Mouse (Mus musculus) G1E-ER4 (cell line): ENCODE data around the gene Cstl1. TPM values are rescaled to one million over a fixed set of nuclear protein-coding genes. Genes with fewer than 3 reads are reported as not detected.

ENCODE experiments used
- GATA1 ChIP-seq: IDR thresholded peaks from one replicate; pipeline ENCODE4 v1.8.0; 2012; ENCODE audit warnings: low read length, inconsistent platforms
- polyA plus RNA-seq: library from polyadenylated mRNA; stranded (reverse); fragments of >175 nt; gene quantifications from 2 replicates; pipeline ENCODE4 v1.2.3, GENCODE M21; 2012

The Cstl1 gene
- polyA plus RNA-seq = not detected in 2 replicates

- TF ChIP-seq GATA1 = no peak
Observed at GRCm38 (mm10) chr2:148750058-148750457, at the start of gene Cstl1. Cstl1 (plus strand) TSS chr2:148750358.

GRCm38 (mm10) chr2:148706409-148707201 is 43.6 kb upstream of the Cstl1 start:
- TF ChIP-seq GATA1 = no peak

- TF ChIP-seq GATA1 = no peak
Observed at GRCm38 (mm10) chr2:148707202-148707530, 43.0 kb upstream of the Cstl1 start.

DNA sequence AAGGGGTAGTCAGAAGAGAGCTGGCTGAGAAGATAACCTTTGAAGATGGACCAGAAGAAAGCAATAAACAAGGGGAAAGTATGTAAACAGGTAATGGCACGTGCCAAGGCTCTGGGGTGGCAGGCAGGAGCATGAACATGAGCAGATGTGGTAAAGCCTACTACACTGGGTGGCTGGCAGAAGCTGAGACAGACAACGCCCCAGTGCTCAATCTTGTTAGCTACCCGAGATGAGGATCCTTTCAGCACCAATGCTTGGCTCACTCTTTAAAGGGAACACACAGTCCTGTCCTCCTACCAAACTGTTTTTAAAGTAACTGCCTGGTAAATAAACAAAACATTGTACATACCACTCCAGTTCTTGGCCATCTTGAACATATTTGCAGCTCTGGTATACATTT is 37.8 kb upstream of the Cstl1 start:
- TF ChIP-seq GATA1 = no peak

DNA sequence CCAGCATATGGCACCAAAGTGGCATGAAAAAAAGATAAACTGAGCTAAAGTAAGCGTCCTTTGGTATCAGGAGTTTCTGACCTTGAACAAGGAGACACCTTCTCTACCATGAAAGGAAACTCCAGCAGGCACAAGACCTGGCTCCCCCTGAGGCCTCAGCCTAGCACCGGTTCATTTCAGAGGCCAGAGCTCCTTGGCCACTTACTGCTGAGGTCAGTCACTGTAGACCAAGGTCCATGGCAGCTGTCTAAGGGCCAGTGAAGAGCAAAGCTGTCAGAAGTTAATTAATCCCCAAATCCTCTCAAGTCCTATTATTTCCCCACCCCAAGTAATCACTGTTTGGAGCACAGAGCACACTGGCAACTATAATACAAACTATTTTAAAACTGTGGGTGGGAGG is 33.1 kb upstream of the Cstl1 start:
- TF ChIP-seq GATA1 = no peak

DNA sequence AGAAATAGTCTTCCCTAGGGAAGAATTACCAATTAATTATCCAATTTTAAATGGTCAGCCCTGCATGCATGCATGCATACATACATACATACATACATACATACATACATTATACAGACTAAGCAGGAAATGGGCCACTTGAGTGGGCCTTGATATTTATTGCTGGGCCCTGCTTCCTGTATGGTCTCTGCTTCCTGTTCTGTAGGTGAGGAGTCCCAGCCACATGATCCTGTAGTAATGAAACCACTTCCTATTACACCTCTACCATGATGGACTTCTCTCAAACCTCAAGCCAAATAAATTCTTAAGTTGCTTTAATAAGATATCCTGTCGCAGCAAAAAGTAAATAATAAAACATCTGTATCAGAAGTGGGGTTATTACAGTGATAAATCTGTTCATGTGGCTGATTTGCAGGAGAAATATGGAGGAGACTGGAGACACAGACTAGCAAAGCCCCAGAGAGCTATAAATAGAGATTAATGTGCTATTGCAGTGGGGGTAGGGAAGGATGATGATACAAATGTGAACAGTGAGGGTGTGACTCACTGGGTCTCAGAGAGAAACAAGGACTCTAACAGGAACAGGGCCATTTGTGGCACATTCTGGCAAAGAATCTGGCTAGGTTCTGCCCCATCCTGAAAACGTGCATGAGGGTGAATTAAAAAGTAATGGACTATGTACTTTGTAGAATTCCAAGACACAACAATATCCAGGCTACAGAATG is 30.7 kb upstream of the Cstl1 start:
- no peak for TF ChIP-seq GATA1

DNA sequence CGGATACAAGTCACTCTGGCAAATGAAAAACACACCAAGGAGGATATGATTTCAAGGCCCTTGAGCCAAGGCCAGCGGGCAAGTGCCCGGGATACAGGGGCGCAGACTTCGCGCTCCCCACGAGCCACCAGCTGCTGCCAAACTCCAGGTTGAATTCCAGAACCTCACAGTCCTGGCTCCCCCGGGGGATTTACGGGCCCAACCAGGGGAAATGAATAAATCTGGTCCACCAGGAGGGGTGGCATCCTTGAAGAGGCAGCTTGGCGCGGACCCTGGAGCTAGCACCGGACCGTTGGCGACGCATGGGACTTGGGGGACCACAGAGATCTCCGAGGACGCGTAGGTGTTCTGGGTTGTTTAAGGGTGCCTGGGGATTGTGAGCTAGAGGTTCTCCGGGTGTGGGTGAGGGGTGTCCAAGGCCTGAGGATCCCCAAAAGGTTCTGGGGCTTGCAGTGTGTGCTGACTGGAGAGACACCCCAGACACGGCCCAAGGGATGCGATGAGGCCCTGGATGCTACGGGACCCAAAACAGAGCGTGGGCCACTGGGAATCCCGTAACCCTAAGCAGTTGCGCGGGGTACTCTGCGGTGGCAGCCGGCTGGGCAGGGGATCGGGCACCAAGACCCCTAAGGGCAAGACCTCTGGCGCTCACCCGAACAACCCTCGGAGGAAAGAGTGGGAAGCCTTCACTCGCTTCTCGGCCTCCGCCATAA is 18.4 kb upstream of the Cstl1 start:
- TF ChIP-seq GATA1 = no peak

DNA sequence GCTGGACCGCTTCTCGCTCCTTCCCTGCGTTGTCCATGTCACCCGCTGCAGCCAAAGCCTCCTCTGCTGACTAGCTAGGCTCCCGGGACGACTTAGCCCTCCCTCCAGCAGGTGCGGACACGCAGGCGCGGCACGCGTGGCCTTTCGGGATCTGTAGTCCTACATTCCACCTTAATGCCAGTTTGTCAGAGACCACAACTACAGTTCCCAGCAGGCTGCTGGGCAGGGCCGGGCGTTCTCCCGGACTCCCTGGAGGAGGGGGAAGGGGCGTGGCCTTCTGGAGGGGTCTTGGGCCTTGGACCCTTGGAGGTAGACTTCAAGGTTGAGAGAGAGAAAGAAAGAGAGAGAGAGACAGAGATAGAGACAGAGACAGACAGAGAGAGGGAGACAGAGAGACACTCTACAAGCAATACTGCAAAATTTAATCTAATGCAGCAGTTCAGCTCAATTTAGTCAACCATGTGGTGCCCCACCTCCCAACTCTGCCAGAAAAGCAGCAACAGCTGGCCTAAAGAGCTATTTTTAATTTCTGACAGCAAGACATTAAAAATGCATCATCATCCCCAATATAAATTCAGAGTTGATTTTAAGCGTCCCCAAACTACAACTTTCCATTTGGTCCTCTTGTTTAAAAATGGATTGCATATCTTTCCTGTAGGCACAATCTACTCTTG is 17.7 kb upstream of the Cstl1 start, which contains the start of gene Napb:
Gene Napb, minus strand, starts transcription at position 141 of the 674 bp plus-strand sequence.
- no peak for TF ChIP-seq GATA1

- TF ChIP-seq GATA1 = no peak
Observed at GRCm38 (mm10) chr2:148743001-148743400, 7.2 kb upstream of the Cstl1 start.

GRCm38 (mm10) chr2:148743846-148744407 is 6.2 kb upstream of the Cstl1 start:
- no peak for TF ChIP-seq GATA1

- TF ChIP-seq GATA1 = no peak
Observed at GRCm38 (mm10) chr2:148751893-148752813, 2.0 kb downstream of the Cstl1 start.

GRCm38 (mm10) chr2:148754310-148754846 is 4.2 kb downstream of the Cstl1 start:
- no peak for TF ChIP-seq GATA1

DNA sequence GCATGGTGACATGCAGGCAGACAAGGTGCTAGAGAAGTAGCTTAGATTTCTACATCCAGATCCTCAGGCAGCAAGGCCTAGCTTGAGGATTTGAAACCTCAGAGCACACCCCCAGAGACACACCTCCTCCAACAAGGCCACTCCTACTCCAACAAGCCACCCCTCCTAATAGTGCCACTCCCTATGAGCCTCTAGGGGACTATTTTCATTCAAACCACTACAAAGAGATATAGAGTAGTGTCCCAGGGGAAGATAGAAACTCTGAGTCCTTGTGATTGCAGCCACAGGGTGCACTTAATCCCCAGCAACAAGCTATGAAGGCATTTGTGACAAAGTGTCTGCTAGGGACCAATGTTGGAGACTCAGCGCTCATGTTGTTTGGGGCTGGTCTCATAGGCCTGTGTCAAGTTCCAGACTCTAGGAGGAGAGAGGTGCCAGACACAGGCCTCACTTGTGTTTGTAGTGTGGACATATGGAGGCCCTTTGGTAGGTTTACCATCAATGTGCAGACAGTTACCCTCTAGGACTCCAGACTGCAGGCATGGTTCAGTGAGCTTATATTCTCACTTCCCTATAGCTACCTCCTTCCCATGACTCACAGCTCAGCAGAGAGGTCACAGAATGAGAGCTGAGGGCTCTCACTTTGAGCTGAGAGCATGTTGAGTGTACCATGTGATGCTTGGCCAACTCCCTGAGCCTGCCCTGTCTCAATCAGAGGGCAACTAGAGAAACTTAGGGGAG is 13.7 kb downstream of the Cstl1 start:
- no peak for TF ChIP-seq GATA1
